Mouse (Mus musculus) embryonic facial prominence, embryonic 14.5 days (tissue): ENCODE data around the gene Ctr9. TPM values are rescaled to one million over a fixed set of nuclear protein-coding genes. Genes with fewer than 3 reads are reported as not detected.
A peak's percentile ranks its signal among the peaks of the same experiment; 100 is the strongest.

Source experiments
- ATAC-seq: fragments of 200-750 bp; cut with Nextera tagmentation; 2 replicates; pipeline ENCODE4 v1.8.0; 2017; ENCODE audit warnings: low read depth, moderate number of reproducible peaks, moderate TSS enrichment
- DNase-seq: peaks from one replicate; pipeline ENCODE4 v3.0.0-alpha.2; 2015; ENCODE audit warnings: low spot score
- H3K27ac ChIP-seq: fragments of 300-500 bp; sonication (generic); replicated peaks from 2 replicates; pipeline ENCODE4 v1.5.1; 2014; ENCODE audit warnings: low read depth, mild to moderate bottlenecking, low read length, moderate library complexity
- H3K27me3 ChIP-seq: fragments of 300-500 bp; sonication (generic); replicated peaks from 2 replicates; pipeline ENCODE4 v1.6.1; 2014; ENCODE audit warnings: low read length; ENCODE audit not compliant: control insufficient read depth, insufficient read depth
- H3K36me3 ChIP-seq: fragments of 300-500 bp; sonication (generic); 2 replicates; pipeline ENCODE4 v1.6.1; 2014; ENCODE audit warnings: low read length, mixed read lengths; ENCODE audit not compliant: control insufficient read depth, insufficient read depth
- H3K4me1 ChIP-seq: fragments of 300-500 bp; sonication (generic); 2 replicates; pipeline ENCODE4 v1.6.1; 2014; ENCODE audit warnings: antibody characterized with exemption, low read length; ENCODE audit not compliant: control insufficient read depth, insufficient read depth
- H3K4me2 ChIP-seq: fragments of 300-500 bp; sonication (generic); 2 replicates; pipeline ENCODE4 v1.6.1; 2014; ENCODE audit warnings: low read depth, mild to moderate bottlenecking, low read length, moderate library complexity, mixed read lengths
- H3K4me3 ChIP-seq: fragments of 300-500 bp; sonication (generic); 2 replicates; pipeline ENCODE4 v1.5.1; 2014; ENCODE audit warnings: low read depth, mild to moderate bottlenecking, low read length
- H3K9ac ChIP-seq: fragments of 300-500 bp; sonication (generic); 2 replicates; pipeline ENCODE4 v1.6.1; 2014; ENCODE audit warnings: low read depth, mild to moderate bottlenecking, low read length, moderate library complexity, mixed read lengths
- H3K9me3 ChIP-seq: fragments of 300-500 bp; sonication (generic); 2 replicates; pipeline ENCODE4 v1.6.1; 2016; ENCODE audit warnings: low read length; ENCODE audit not compliant: control insufficient read depth
- WGBS: fragments of 180-500 bp; shearing (Covaris S2); extraction: QIAGEN DNeasy Blood & Tissue Kit; methylation state at CpG from one replicate; pipeline ENCODE4 v1.1.7; 2014; 5-methylcytosine and 5-hydroxymethylcytosine counted together
- polyA plus RNA-seq: library from polyadenylated mRNA; unstranded; fragments of >200 nt; fragmentation: Nextera tagmentation; extraction: Ambion mirVana; gene quantifications from 2 replicates; pipeline ENCODE4 v1.2.1, GENCODE M21; 2014

Ctr9 gene
- polyA plus RNA-seq = 59.4 and 62.7 TPM in 2 replicates

- ATAC-seq (peak; percentile 95), DNase-seq (peak; percentile 93)
- H3K9me3 ChIP-seq = no peaks in the 10 kb centered on the region
- H3K9ac ChIP-seq = peak within 1 kb of the TSS; percentile 76
- 7% methylated on average over 42 of the region's 45 CpGs for WGBS
- H3K4me1 ChIP-seq = peaks cover 7% of the 10 kb centered on the region
- H3K36me3 ChIP-seq = peaks cover 29% of the 10 kb centered on the region
- peak within 1 kb of the TSS; percentile 87 for H3K27ac ChIP-seq
- no peaks in the 10 kb centered on the region for H3K27me3 ChIP-seq
- peak within 1 kb of the TSS; percentile 68 for H3K4me2 ChIP-seq
- peak within 1 kb of the TSS; percentile 73 for H3K4me3 ChIP-seq
Observed at GRCm38 (mm10) chr7:111028281-111029045, at the start of gene Ctr9. Ctr9 (plus strand) TSS chr7:111028951.

- WGBS = 59% methylated on average over 8 of the region's 8 CpGs
- no peaks in the 10 kb centered on the region for H3K27me3 ChIP-seq
- no peak overlapping the region for H3K9ac ChIP-seq
- H3K9me3 ChIP-seq = no peaks in the 10 kb centered on the region
- no peak overlapping the region; the same call in 1 of the 2 replicates for H3K27ac ChIP-seq
- no peaks in the 10 kb centered on the region; the same call in 1 of the 2 replicates for H3K4me1 ChIP-seq
- DNase-seq (peak; percentile 61), ATAC-seq (peak; percentile 58; the same call in 1 of the 2 replicates)
- no peak overlapping the region for H3K4me3 ChIP-seq
- H3K4me2 ChIP-seq = no peak overlapping the region
- H3K36me3 ChIP-seq = no peaks in the 10 kb centered on the region
Observed at GRCm38 (mm10) chr7:110981036-110981435, 47.7 kb upstream of the Ctr9 start.

- Histone ChIP-seq H3K36me3 (no peaks in the 10 kb centered on the region), H3K4me3 (no peak within 1 kb of the TSS), H3K27me3 (no peaks in the 10 kb centered on the region), H3K9me3 (no peaks in the 10 kb centered on the region), H3K4me1 (no peaks in the 10 kb centered on the region; the same call in 1 of the 2 replicates), H3K27ac (peak within 1 kb of the TSS; percentile 39; the same call in 1 of the 2 replicates), H3K4me2 (no peak within 1 kb of the TSS), H3K9ac (no peak within 1 kb of the TSS)
- peak; percentile 51; the same call in 1 of the 2 replicates for ATAC-seq
- WGBS = 48% methylated on average over 6 of the region's 7 CpGs
- DNase-seq = peak; percentile 69
Observed at GRCm38 (mm10) chr7:110982053-110982705, 46.6 kb upstream of the Ctr9 start, which contains the start of gene Mrvi1. Mrvi1 (minus strand) TSS chr7:110982461.

- Histone ChIP-seq H3K9me3 (no peaks in the 10 kb centered on the region), H3K27me3 (no peaks in the 10 kb centered on the region), H3K4me1 (no peaks in the 10 kb centered on the region; the same call in 1 of the 2 replicates), H3K36me3 (no peaks in the 10 kb centered on the region), H3K4me2 (no peak overlapping the region), H3K27ac (no peak overlapping the region), H3K4me3 (no peak overlapping the region), H3K9ac (no peak overlapping the region)
- DNase-seq = peak; percentile 30
- no peak for ATAC-seq
- 58% methylated on average over 4 of the region's 4 CpGs for WGBS
Observed at GRCm38 (mm10) chr7:110982764-110983163, 46.0 kb upstream of the Ctr9 start.

GRCm38 (mm10) chr7:110983621-110984020 lies 45.1 kb upstream of the Ctr9 start:
- H3K4me1 ChIP-seq = no peaks in the 10 kb centered on the region; the same call in 1 of the 2 replicates
- no peak overlapping the region for H3K27ac ChIP-seq
- H3K9ac ChIP-seq = no peak overlapping the region
- WGBS = 61% methylated on average over 5 of the region's 5 CpGs
- no peaks in the 10 kb centered on the region for H3K27me3 ChIP-seq
- no peak overlapping the region for H3K4me3 ChIP-seq
- H3K36me3 ChIP-seq = no peaks in the 10 kb centered on the region
- ATAC-seq = no peak
- H3K4me2 ChIP-seq = no peak overlapping the region
- H3K9me3 ChIP-seq = no peaks in the 10 kb centered on the region
- DNase-seq = no peak

GRCm38 (mm10) chr7:110985581-110986265 lies 43.0 kb upstream of the Ctr9 start:
- Histone ChIP-seq H3K4me3 (no peak overlapping the region), H3K9ac (no peak overlapping the region), H3K4me1 (peaks cover 6% of the 10 kb centered on the region; the same call in 1 of the 2 replicates), H3K9me3 (no peaks in the 10 kb centered on the region), H3K27ac (no peak overlapping the region), H3K27me3 (no peaks in the 10 kb centered on the region), H3K36me3 (no peaks in the 10 kb centered on the region), H3K4me2 (no peak overlapping the region)
- WGBS = 71% methylated on average over 7 of the region's 7 CpGs
- ATAC-seq = no peak
- peak; percentile 10 for DNase-seq

- WGBS = 86% methylated on average over 3 of the region's 3 CpGs
- ATAC-seq (no peak), DNase-seq (no peak)
- Histone ChIP-seq H3K4me2 (no peak overlapping the region), H3K4me1 (0 out of 2 replicates have a peak, but pooled peaks cover 10% of the 10 kb centered on the region), H3K4me3 (no peak overlapping the region), H3K9me3 (no peaks in the 10 kb centered on the region), H3K27me3 (no peaks in the 10 kb centered on the region), H3K36me3 (no peaks in the 10 kb centered on the region), H3K27ac (no peak overlapping the region), H3K9ac (no peak overlapping the region)
Observed at GRCm38 (mm10) chr7:110988081-110988480, 40.7 kb upstream of the Ctr9 start.

- no peak overlapping the region for H3K9ac ChIP-seq
- 0 out of 2 replicates have a peak, but pooled peaks cover 10% of the 10 kb centered on the region for H3K4me1 ChIP-seq
- DNase-seq (no peak), ATAC-seq (no peak)
- H3K4me2 ChIP-seq = no peak overlapping the region
- no peaks in the 10 kb centered on the region for H3K27me3 ChIP-seq
- WGBS = 69% methylated on average over 5 of the region's 5 CpGs
- H3K36me3 ChIP-seq = no peaks in the 10 kb centered on the region
- H3K4me3 ChIP-seq = no peak overlapping the region
- H3K27ac ChIP-seq = 0 out of 2 replicates have a peak overlapping the region, but pooled peaks have one; percentile 35
- no peaks in the 10 kb centered on the region for H3K9me3 ChIP-seq
Observed at GRCm38 (mm10) chr7:110989286-110989879, 39.4 kb upstream of the Ctr9 start.
